Mouse (Mus musculus) bone marrow, adult 2 months (tissue): ENCODE data around the gene Dpyd.

Source experiments
- CTCF ChIP-seq: fragments of 200-500 bp; IDR thresholded peaks from 2 replicates; pipeline ENCODE4 v1.5.1; 2011; ENCODE audit warnings: low read length, control low read depth; ENCODE audit not compliant: control insufficient read depth, insufficient read depth
- POLR2A ChIP-seq: fragments of 200-500 bp; IDR thresholded peaks from 2 replicates; pipeline ENCODE4 v1.6.1; 2011; ENCODE audit warnings: low read depth, mild to moderate bottlenecking, control low read depth, low read length, borderline replicate concordance; ENCODE audit not compliant: control insufficient read depth

DNA sequence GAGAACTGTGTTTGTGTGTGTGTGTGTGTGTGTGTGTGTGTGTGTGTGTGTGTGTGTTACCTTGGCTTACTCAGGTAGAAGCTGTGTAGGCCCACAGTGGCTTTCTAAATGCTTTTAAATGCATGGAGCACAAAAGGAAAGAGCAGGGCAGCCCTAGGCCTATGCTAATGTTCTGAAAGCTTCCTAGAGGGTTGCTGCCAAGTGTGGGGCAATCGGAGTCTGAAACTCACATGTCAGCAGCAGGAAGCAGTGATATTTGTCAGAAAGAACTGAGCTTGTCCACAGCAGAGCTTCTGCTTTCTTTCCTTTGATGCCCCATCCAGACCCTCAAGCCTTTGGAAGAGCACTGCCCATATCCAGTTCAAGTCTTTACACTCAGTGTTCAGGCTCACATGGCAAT lies 4.3 kb upstream of the Dpyd start:
- TF ChIP-seq CTCF: no peak
- TF ChIP-seq POLR2A: no peak
